Mouse (Mus musculus): ENCODE results near the gene Adam15.

The Adam15 gene

GRCm38 (mm10) chr3:89348911-89349868 lies 606 bp downstream of the Adam15 start:
- DNase-seq, result peak; percentile 82 to 84

- peak; percentile 51 to 65 for DNase-seq
Measured at GRCm38 (mm10) chr3:89347916-89348315, 1.9 kb downstream of the Adam15 start.

GRCm38 (mm10) chr3:89346815-89347540 lies 2.8 kb downstream of the Adam15 start:
- no peak for DNase-seq

- DNase-seq, result no peak
Measured at GRCm38 (mm10) chr3:89343279-89343678, 6.5 kb downstream of the Adam15 start.

GRCm38 (mm10) chr3:89341794-89342193 lies 8.0 kb downstream of the Adam15 start:
- DNase-seq, result no peak

GRCm38 (mm10) chr3:89340465-89340864 lies 9.3 kb downstream of the Adam15 start:
- DNase-seq, result peak; percentile 67 to 84

- DNase-seq, result peak; percentile 80 to 85
Measured at GRCm38 (mm10) chr3:89339416-89339815, 10.4 kb downstream of the Adam15 start.

- DNase-seq, result peak; percentile 70 to 78
Measured at GRCm38 (mm10) chr3:89337721-89338578, 11.8 kb downstream of the Adam15 start, which contains the start of gene Efna4. TSS of gene Efna4 (minus strand) at chr3:89338028.

- DNase-seq, result no peak
Measured at GRCm38 (mm10) chr3:89337062-89337720, 12.6 kb downstream of the Adam15 start.

- DNase-seq, result no peak
Measured at GRCm38 (mm10) chr3:89336529-89336928, 13.3 kb downstream of the Adam15 start.

GRCm38 (mm10) chr3:89333053-89333452 lies 16.7 kb downstream of the Adam15 start:
- no peak for DNase-seq

GRCm38 (mm10) chr3:89332476-89332875 lies 17.3 kb downstream of the Adam15 start:
- no peak for DNase-seq

- no peak for DNase-seq
Measured at GRCm38 (mm10) chr3:89332013-89332412, 17.8 kb downstream of the Adam15 start.

- DNase-seq, result no peak
Measured at GRCm38 (mm10) chr3:89331561-89331960, 18.2 kb downstream of the Adam15 start.

- peak in 1 of 2 experiments; percentile 27 for DNase-seq
Measured at GRCm38 (mm10) chr3:89330948-89331347, 18.8 kb downstream of the Adam15 start.

- no peak for DNase-seq
Measured at GRCm38 (mm10) chr3:89330346-89330745, 19.4 kb downstream of the Adam15 start.

- DNase-seq, result peak in 1 of 2 experiments; percentile 20
Measured at GRCm38 (mm10) chr3:89328623-89329022, 21.2 kb downstream of the Adam15 start.

GRCm38 (mm10) chr3:89327371-89327870 lies 22.4 kb downstream of the Adam15 start:
- DNase-seq, result peak in 1 of 2 experiments; percentile 20

GRCm38 (mm10) chr3:89325882-89326281 lies 23.9 kb downstream of the Adam15 start:
- no peak for DNase-seq

- DNase-seq, result peak; percentile 81 to 83
Measured at GRCm38 (mm10) chr3:89322514-89323165, 27.2 kb downstream of the Adam15 start, which contains the start of gene Efna3. TSS of gene Efna3 (minus strand) at chr3:89322965.

- no peak for DNase-seq
Measured at GRCm38 (mm10) chr3:89322131-89322500, 27.7 kb downstream of the Adam15 start.

Measured in lung, postnatal 4 days (tissue).